Mouse (Mus musculus): ENCODE results near the gene Gm21812. TPM values are rescaled to one million over a fixed set of nuclear protein-coding genes. Genes with fewer than 3 reads are reported as not detected.
"Not testable (repeated sequence)": the region's sequence is repeated elsewhere in the genome, so short reads cannot be mapped to it uniquely, and the experiment has no call there.

Gm21812 gene
- polyA plus RNA-seq (2012; rRNA removed), result not detected in 2 replicates

- H3K4me3 ChIP-seq (ENCODE audit: insufficient read depth, low read depth, low read length); H3K36me3 ChIP-seq (ENCODE audit: control insufficient read depth, insufficient read depth, low read length); H3K4me1 ChIP-seq (ENCODE audit: control insufficient read depth, insufficient read depth, low read length); H3K27ac ChIP-seq (ENCODE audit: insufficient read depth, low read depth, low read length); DNase-seq; H3K27me3 ChIP-seq (replicated peaks; ENCODE audit: control insufficient read depth, insufficient read depth, low read length): not testable (repeated sequence)
- 54% methylated on average over 2 of the region's 4 CpGs for WGBS
Measured at GRCm38 (mm10) chrY:9347084-9347483, at the start of gene Gm21812. Gm21812 (minus strand) TSS chrY:9347184.

Other genes with a start within 250 kb of the Gm21812 start
- not detected in 2 replicates for gene Gm21292, start 213.3 kb downstream of the Gm21812 start, polyA plus RNA-seq (2012; rRNA removed)
- not detected in 2 replicates for gene Gm21721, start 145.0 kb downstream of the Gm21812 start, polyA plus RNA-seq (2012; rRNA removed)
- gene Gm21874, start 69.0 kb upstream of the Gm21812 start, polyA plus RNA-seq (2012; rRNA removed), result not detected in 2 replicates

All from kidney, adult 2 months (tissue).